Mouse (Mus musculus) ZHBTc4 (cell line): Measurements from ENCODE around the gene Magea8.
"Not testable (repeated sequence)": the region's sequence is repeated elsewhere in the genome, so short reads cannot be mapped to it uniquely, and the experiment has no call there.

Source experiments
- DNase-seq: peaks from one replicate; pipeline ENCODE4 v3.0.0-alpha.2; 2011; ENCODE audit warnings: low read depth, low spot score

The Magea8 gene

DNA sequence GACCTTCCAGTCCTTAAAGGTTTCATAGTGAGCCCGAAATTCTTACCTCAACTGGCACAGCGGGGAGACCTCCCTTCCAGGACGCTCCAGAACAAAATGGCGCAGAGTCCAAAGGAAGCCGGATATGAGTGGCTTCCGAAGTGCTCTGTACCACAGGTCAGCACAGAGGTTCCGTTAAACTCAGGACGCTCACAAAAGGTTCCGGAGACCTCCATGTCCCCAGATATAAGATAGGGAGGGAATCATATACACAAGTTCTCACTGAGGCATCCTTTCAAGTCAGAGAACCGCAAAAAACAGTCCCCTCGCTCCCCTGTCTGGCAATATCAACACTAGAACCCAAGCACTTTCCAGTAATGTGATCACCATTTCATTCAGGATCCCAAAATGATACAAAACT is at the start of gene Magea8:
Gene Magea8, minus strand, starts transcription at position 101 of the 400 bp plus-strand sequence.
- DNase-seq: not testable (repeated sequence)

DNA sequence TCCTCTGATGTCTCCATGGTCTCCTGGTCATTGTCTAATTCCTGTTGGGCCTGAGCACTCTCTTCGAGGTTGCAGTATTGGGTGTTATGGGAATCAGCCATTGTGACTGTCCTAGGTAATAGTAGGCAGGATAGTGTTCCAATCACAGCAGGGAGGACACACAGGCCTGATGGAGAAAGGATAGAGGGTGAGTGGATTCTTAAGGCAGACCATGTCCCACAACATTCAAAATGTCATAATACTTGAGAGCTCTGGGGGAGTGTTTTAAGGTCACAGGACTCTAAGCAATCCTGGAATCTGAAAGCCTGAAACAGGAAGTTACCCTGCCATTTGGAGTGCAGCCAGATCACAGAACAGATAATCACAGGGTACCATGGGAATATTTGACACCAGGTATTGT is 46.2 kb downstream of the Magea8 start, which contains the start of gene Magea3:
Gene Magea3, minus strand, starts transcription at position 101 of the 400 bp plus-strand sequence.
- not testable (repeated sequence) for DNase-seq

DNA sequence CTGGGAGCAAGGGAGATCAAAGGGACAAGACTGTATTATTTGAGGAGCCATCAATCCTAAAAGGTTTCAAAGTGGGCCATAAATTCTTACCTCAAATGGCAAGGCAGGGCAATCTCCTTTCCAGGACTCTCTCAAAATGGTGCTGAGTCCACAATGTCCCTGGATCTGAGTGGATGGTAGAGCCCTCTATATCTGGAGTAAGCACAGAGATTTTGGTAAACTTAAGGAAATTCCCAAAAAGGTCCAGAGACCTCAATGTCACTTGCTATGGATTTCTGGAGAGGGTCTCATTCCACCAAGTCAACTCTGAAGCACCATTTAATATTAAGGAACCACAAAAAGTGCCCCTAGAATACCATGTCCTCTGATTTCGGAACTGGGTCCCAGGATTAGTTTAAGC is 59.8 kb downstream of the Magea8 start, which contains the start of gene Magea6:
Gene Magea6, minus strand, starts transcription at position 101 of the 400 bp plus-strand sequence.
- DNase-seq: not testable (repeated sequence)
